Mouse (Mus musculus): ENCODE results near the gene Rflna. TPM values are rescaled to one million over a fixed set of nuclear protein-coding genes. Genes with fewer than 3 reads are reported as not detected.

The Rflna gene
- polyA plus RNA-seq, 1 experiment from 2014 or later, result 6.9 TPM

DNA sequence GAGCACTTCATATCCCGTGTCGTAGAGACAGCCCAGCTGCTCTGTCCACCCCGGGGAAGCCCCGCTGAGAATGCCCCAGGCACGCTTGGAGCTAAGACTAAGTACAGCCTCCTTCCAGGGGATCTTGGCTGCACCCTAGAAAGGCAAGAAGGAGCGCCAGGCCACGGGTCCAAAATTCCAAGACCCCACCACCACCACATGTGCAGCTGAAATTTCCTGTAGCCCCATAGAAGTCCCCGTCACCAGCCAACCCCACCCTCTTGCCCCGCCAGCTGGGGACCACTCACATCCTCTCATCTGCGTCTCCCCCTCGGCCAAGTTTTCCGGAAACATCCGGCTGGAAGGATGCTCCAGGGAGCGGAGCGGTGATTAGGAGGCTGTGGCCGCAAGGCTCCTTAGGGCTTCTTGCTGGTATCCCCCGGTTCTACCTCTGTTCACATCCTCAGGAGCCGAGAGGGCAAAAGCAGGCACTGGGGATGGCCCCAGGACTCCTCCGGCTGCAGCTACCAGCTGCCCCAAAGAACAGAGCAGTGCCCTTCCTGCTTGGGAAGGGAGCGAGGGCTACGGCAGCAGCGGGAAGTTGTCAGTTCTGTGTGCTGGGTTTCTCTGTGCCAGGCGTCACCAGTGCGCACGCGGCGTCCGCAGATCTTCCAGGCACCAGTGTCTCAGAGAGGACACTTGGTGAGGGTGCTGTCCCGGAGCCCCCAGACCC is 54.7 kb downstream of the Rflna start:
- DNase-seq (ENCODE audit: low spot score), result peak; percentile 58
- WGBS, result 5% methylated on average over 29 of the region's 29 CpGs
- Histone ChIP-seq H3K9me3 (no peaks in the 10 kb centered on the region), H3K27ac (replicated peaks) (peak overlapping the region; percentile 77), H3K4me1 (peaks cover 79% of the 10 kb centered on the region), H3K36me3 (replicated peaks) (peaks cover 57% of the 10 kb centered on the region), H3K4me3 (peak overlapping the region; percentile 54), H3K27me3 (replicated peaks; ENCODE audit: low read depth, poor library complexity, severe bottlenecking) (peaks cover 31% of the 10 kb centered on the region)

DNA sequence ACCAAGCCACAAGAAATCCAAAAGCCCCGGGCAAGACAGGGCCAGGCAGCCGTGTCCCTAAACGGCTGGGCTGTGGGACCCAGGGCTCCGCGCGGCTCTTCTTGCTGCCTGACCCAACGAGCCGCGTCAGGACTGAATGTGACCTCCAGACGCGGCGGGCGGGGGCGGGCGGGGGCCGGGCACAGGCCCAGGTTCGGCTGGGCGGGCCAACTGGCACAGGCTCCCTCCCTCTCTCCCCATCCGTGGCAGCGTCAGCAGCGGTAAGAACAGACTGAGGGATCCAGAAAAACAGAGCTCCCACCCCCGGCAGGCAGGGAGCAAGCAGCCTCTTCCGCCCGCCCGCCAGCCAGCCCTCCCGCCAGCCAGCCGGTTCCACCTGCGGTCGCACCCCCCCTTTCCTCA is 55.2 kb downstream of the Rflna start:
- Histone ChIP-seq H3K4me3 (peak overlapping the region; percentile 54), H3K9me3 (no peaks in the 10 kb centered on the region), H3K36me3 (replicated peaks) (peaks cover 57% of the 10 kb centered on the region), H3K27ac (replicated peaks) (peak overlapping the region; percentile 77), H3K4me1 (peaks cover 79% of the 10 kb centered on the region), H3K27me3 (replicated peaks; ENCODE audit: low read depth, poor library complexity, severe bottlenecking) (peaks cover 31% of the 10 kb centered on the region)
- 1% methylated on average over 29 of the region's 29 CpGs for WGBS
- DNase-seq (ENCODE audit: low spot score), result no peak

Other genes starting within 250 kb of the Rflna start
- 12.1 and 13.8 TPM in 2 replicates for gene Ccdc92, start 140.8 kb upstream of the Rflna start, polyA plus RNA-seq (2016; fragmentation: Nextera tagmentation; extraction: Ambion mirVana)
- 162 and 171 TPM in 2 replicates for gene Zfp664, start 140.5 kb upstream of the Rflna start, polyA plus RNA-seq (2016; fragmentation: Nextera tagmentation; extraction: Ambion mirVana)
- 19.2 and 19.8 TPM in 2 replicates for gene Ncor2, start 176.0 kb downstream of the Rflna start, polyA plus RNA-seq (2016; fragmentation: Nextera tagmentation; extraction: Ambion mirVana)